8 mouse cellular contexts compared by ENCODE assay signal in genomic region chr8:15270290-15270689, GRCm38 (mm10).
A peak's percentile ranks its signal among the peaks of the same experiment; 100 is the strongest.
DNase-seq lines count a peak whose midpoint lies in the region; ATAC-seq lines count a peak whose summit lies in the region.

No protein-coding gene starts in this region.

- DNase-seq in ES-CJ7 (ENCODE audit: low read depth, low spot score): peak; percentile 66
- DNase-seq in adrenal gland, adult (ENCODE audit: inconsistent age in 2 of 2, low spot score in 1 of 2): peak; percentile 40 to 79
- DNase-seq in gastrocnemius, postnatal 36 days: peak; percentile 26 to 34
- DNase-seq in layer of hippocampus, adult 9-11 months: peak; percentile 31
- DNase-seq in lung, postnatal 36 days: peak; percentile 72
- peak; percentile 98 for DNase-seq in right cerebral cortex, postnatal 4 days
- no peak for DNase-seq in spleen, adult 12 weeks (ENCODE audit: low spot score)

- intact Hi-C loops in gastrocnemius, postnatal 36 days (cut with DNase I): loop anchor here (5.0 kb wide), 1 partner anchor 457 kb away; no protein-coding TSS in a partner anchor

- 0 out of 2 replicates have a peak, but pooled peaks have one; percentile 45 for ATAC-seq in common myeloid progenitor, adult 5-6 weeks (replicated peaks; ENCODE audit: low read depth, poor library complexity, severe bottlenecking)
